In genomic region chr16:72800121-72800749, GRCm38 (mm10) we compare ENCODE assay signal across 9 mouse cellular contexts.
A peak's percentile ranks its signal among the peaks of the same experiment; 100 is the strongest.
DNase-seq lines count a peak whose midpoint lies in the region; ATAC-seq and TF ChIP-seq lines count a peak whose summit lies in the region.
"Had no signal": no experiment of that assay in that cellular context is flagged by ENCODE, and none has a peak within 500 bp of the region (broad histone marks: within the 10 kb centered on the region; RNA-seq: fewer than 3 reads in every experiment).

No protein-coding gene starts in this region.

- no peak overlapping the region for H3K4me3 ChIP-seq in heart, embryonic 11.5 days (ENCODE audit: low read depth, low read length)
- H3K4me3 ChIP-seq in kidney, adult 2 months (ENCODE audit: insufficient read depth, low read depth, low read length): no peak overlapping the region

- no peaks in the 10 kb centered on the region for H3K27me3 ChIP-seq in heart, embryonic 11.5 days (ENCODE audit: control insufficient read depth, insufficient read depth, low read length)
- no peaks in the 10 kb centered on the region for H3K27me3 ChIP-seq in kidney, adult 2 months (replicated peaks; ENCODE audit: control insufficient read depth, insufficient read depth, low read length)

- no peak for ATAC-seq in heart, embryonic 11.5 days (replicated peaks; ENCODE audit: insufficient number of reproducible peaks, low FRiP score, low TSS enrichment)
- ATAC-seq in megakaryocyte-erythroid progenitor cell, adult 5-6 weeks (replicated peaks; ENCODE audit: low FRiP score, low TSS enrichment, poor library complexity, severe bottlenecking): no peak

- TF ChIP-seq POLR2A in kidney, adult 2 months (IDR thresholded peaks at IDR 0.05; ENCODE audit: low read depth, low read length): no peak

- no peak overlapping the region for H3K27ac ChIP-seq in heart, embryonic 11.5 days (ENCODE audit: low read depth, low read length)
- H3K27ac ChIP-seq in kidney, adult 2 months (ENCODE audit: insufficient read depth, low read depth, low read length): no peak overlapping the region
- H3K27ac ChIP-seq: macrophage had no signal

- no peaks in the 10 kb centered on the region for H3K36me3 ChIP-seq in heart, embryonic 11.5 days (ENCODE audit: control insufficient read depth, insufficient read depth, low read length)
- no peaks in the 10 kb centered on the region for H3K36me3 ChIP-seq in kidney, adult 2 months (ENCODE audit: control insufficient read depth, insufficient read depth, low read length)

- 82% methylated on average over 15 of the region's 15 CpGs for WGBS in heart, embryonic 11.5 days (ENCODE audit: insufficient replicate concordance)
- WGBS in kidney, adult 2 months: 69% methylated on average over 15 of the region's 15 CpGs

- no peaks in the 10 kb centered on the region for H3K4me1 ChIP-seq in heart, embryonic 11.5 days (ENCODE audit: control insufficient read depth, insufficient read depth, low read length)
- H3K4me1 ChIP-seq in kidney, adult 2 months (ENCODE audit: control insufficient read depth, insufficient read depth, low read length): no peaks in the 10 kb centered on the region

- DNase-seq in heart, adult 11 months: peak; percentile 91
- DNase-seq in cerebellum, adult 18-20 months: peak; percentile 63 to 65
- peak; percentile 30 to 60 for DNase-seq in gastrocnemius, postnatal 4 days (ENCODE audit: low spot score in 2 of 2)
- DNase-seq in lung, postnatal 10 days: peak; percentile 46
- no peak for DNase-seq in kidney, adult 2 months
- DNase-seq in B cell, adult 2 months: no peak

- no peak overlapping the region for H3K4me2 ChIP-seq in heart, embryonic 11.5 days

- no peaks in the 10 kb centered on the region for H3K9me3 ChIP-seq in heart, embryonic 11.5 days (replicated peaks; ENCODE audit: control insufficient read depth, low read length)

- no peak overlapping the region for H3K9ac ChIP-seq in heart, embryonic 11.5 days (ENCODE audit: low read depth, low read length)

- no peak for TF ChIP-seq CTCF in kidney, adult 2 months (conservative IDR thresholded peaks at IDR 0.05; ENCODE audit: insufficient read depth, insufficient read length, low read depth, low read length)

Comparison
In these comparisons a context has a peak if more than half of its experiments do, and no peak if none do; other contexts are left out.
1. DNase-seq: peak in heart, adult 11 months (single experiment), cerebellum, adult 18-20 months (2 of 2), gastrocnemius, postnatal 4 days (2 of 2) and lung, postnatal 10 days (single experiment); none in kidney, adult 2 months (single experiment) and B cell, adult 2 months (0 of 2).